Mouse (Mus musculus): ENCODE measurements around the gene Add1. TPM values are rescaled to one million over a fixed set of nuclear protein-coding genes. Genes with fewer than 3 reads are reported as not detected.

Gene Add1
- polyA plus RNA-seq, 1 experiment from 2014 or later: 183 TPM

- Histone ChIP-seq H3K27ac (ENCODE audit: low read depth, low read length) (no peak overlapping the region), H3K36me3 (ENCODE audit: control insufficient read depth, insufficient read depth, low read length) (no peaks in the 10 kb centered on the region), H3K9me3 (ENCODE audit: control insufficient read depth, low read length) (no peaks in the 10 kb centered on the region), H3K4me3 (ENCODE audit: low read length) (no peak overlapping the region), H3K9ac (ENCODE audit: low read depth, low read length) (no peak overlapping the region), H3K4me2 (replicated peaks; ENCODE audit: low read depth, low read length) (no peak overlapping the region), H3K27me3 (ENCODE audit: control insufficient read depth, insufficient read depth, low read length) (no peaks in the 10 kb centered on the region), H3K4me1 (ENCODE audit: control insufficient read depth, insufficient read depth, low read length) (peaks cover 7% of the 10 kb centered on the region)
- ATAC-seq (ENCODE audit: low FRiP score, low TSS enrichment): no peak
- 91% methylated on average over 2 of the region's 2 CpGs for WGBS
These were observed 89.8 kb downstream of the Add1 start for GRCm38 (mm10) chr5:34663231-34663630.

DNA sequence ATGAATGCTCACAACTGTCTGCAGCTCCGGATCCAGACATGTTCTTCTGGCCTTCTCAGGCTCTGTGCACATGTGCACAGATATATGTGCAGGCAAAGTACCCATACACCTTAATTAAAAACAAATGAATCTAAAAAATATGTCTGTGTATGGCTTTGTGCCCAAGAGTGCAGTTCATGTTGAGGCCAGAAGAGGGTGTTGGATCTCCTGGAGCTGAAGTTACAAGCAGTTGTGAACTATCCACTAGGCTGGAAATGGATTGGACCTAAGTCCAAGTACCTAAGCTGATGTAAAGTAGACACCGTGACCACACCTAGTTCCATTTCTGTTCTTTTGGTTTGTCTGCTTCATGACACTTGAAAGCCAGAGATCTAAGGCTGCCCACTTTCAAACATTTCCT, 96.0 kb downstream of the Add1 start:
- Histone ChIP-seq H3K27ac (ENCODE audit: low read depth, low read length) (no peak overlapping the region), H3K36me3 (ENCODE audit: control insufficient read depth, insufficient read depth, low read length) (no peaks in the 10 kb centered on the region), H3K9ac (ENCODE audit: low read depth, low read length) (no peak overlapping the region), H3K4me3 (ENCODE audit: low read length) (no peak overlapping the region), H3K4me1 (ENCODE audit: control insufficient read depth, insufficient read depth, low read length) (no peaks in the 10 kb centered on the region), H3K4me2 (replicated peaks; ENCODE audit: low read depth, low read length) (no peak overlapping the region), H3K9me3 (ENCODE audit: control insufficient read depth, low read length) (no peaks in the 10 kb centered on the region), H3K27me3 (ENCODE audit: control insufficient read depth, insufficient read depth, low read length) (no peaks in the 10 kb centered on the region)
- no peak for ATAC-seq (ENCODE audit: low FRiP score, low TSS enrichment)
- WGBS: 81% methylated on average over 2 of the region's 2 CpGs

DNA sequence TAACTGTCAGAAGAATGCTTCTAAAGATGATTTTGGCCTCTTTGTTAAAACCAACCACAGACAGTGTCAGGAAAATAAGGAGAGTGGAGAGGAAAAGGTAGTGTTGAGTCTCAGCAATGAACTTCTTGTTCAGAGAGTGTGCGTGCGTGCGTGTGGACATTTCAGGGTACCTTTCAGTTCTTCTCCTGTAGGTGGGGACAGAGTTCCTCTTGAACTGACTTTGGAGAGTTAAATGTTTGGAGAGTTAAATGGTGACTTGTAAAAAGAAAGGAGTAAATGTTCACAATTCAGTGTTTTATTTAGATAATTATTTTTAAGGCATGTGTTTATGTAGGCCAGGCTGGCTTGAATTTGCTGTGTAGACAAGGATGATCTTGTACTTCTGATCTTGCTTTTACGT, 96.8 kb downstream of the Add1 start:
- Histone ChIP-seq H3K9me3 (ENCODE audit: control insufficient read depth, low read length) (no peaks in the 10 kb centered on the region), H3K27me3 (ENCODE audit: control insufficient read depth, insufficient read depth, low read length) (no peaks in the 10 kb centered on the region), H3K4me2 (replicated peaks; ENCODE audit: low read depth, low read length) (no peak overlapping the region), H3K4me3 (ENCODE audit: low read length) (no peak overlapping the region), H3K36me3 (ENCODE audit: control insufficient read depth, insufficient read depth, low read length) (no peaks in the 10 kb centered on the region), H3K4me1 (ENCODE audit: control insufficient read depth, insufficient read depth, low read length) (no peaks in the 10 kb centered on the region), H3K9ac (ENCODE audit: low read depth, low read length) (no peak overlapping the region), H3K27ac (ENCODE audit: low read depth, low read length) (no peak overlapping the region)
- ATAC-seq (ENCODE audit: low FRiP score, low TSS enrichment): no peak
- WGBS: 83% methylated on average over 4 of the region's 4 CpGs

Small RNA genes lying within 50 kb of the gene (microRNA-seq; reads per million reads assigned to microRNA genes)
- gene Mir7036b: 1.3 reads per million

Other genes with a start within 250 kb of the Add1 start
- gene Rnf4, start 237.4 kb upstream of the Add1 start, polyA plus RNA-seq (2014; fragmentation: Nextera tagmentation; extraction: Ambion mirVana): 140 and 213 TPM in 2 replicates
- 17.7 and 18.4 TPM in 2 replicates for gene Fam193a, start 203.7 kb upstream of the Add1 start, polyA plus RNA-seq (2014; fragmentation: Nextera tagmentation; extraction: Ambion mirVana)
- 10.8 and 16.1 TPM in 2 replicates for gene Tnip2, start 59.7 kb upstream of the Add1 start, polyA plus RNA-seq (2014; fragmentation: Nextera tagmentation; extraction: Ambion mirVana)
- 9.0 and 11.1 TPM in 2 replicates for gene Sh3bp2, start 47.8 kb upstream of the Add1 start, polyA plus RNA-seq (2014; fragmentation: Nextera tagmentation; extraction: Ambion mirVana)
- gene Mfsd10, start 63.5 kb downstream of the Add1 start, polyA plus RNA-seq (2014; fragmentation: Nextera tagmentation; extraction: Ambion mirVana): 111 and 125 TPM in 2 replicates
- 25.4 and 30.4 TPM in 2 replicates for gene Nop14, start 86.5 kb downstream of the Add1 start, polyA plus RNA-seq (2014; fragmentation: Nextera tagmentation; extraction: Ambion mirVana)
- 2.5 TPM in 2 replicates for gene Grk4, start 86.7 kb downstream of the Add1 start, polyA plus RNA-seq (2014; fragmentation: Nextera tagmentation; extraction: Ambion mirVana)
- 15.9 and 21.4 TPM in 2 replicates for gene Htt, start 188.1 kb downstream of the Add1 start, polyA plus RNA-seq (2014; fragmentation: Nextera tagmentation; extraction: Ambion mirVana)